Mouse (Mus musculus) bone marrow macrophage, adult 2 months (primary cell): Measurements from ENCODE around the gene Usp54.

ENCODE experiments used
- CTCF ChIP-seq: IDR thresholded peaks from 2 replicates; pipeline ENCODE4 v1.5.1; 2012; ENCODE audit warnings: low read depth, mild to moderate bottlenecking, low read length, moderate library complexity
- POLR2A ChIP-seq: IDR thresholded peaks from 2 replicates; pipeline ENCODE4 v1.6.1; 2012; ENCODE audit warnings: mild to moderate bottlenecking, low read depth, low read length, borderline replicate concordance

DNA sequence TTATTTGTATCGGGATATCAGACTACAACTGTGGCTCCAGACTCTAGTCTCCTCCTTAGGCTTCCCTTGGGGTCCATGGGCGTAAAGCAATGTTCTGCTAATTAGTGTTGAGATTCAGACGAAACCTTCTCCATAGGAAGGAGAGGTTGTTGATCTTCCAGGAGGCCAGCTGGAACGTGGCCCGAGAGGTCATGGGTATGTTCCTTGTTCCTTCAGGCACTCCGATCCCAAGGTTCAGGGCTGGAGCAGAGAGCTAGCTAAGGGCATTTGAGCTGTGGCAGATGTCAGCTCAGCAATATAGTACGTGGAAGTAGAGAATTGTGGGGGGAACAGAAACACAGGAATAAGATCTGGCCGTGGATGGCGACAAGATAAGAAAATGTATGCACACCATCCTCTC is 14.9 kb upstream of the Usp54 start:
- TF ChIP-seq CTCF (no peak), POLR2A (no peak)
